Mouse (Mus musculus) thymus, postnatal 36 days (tissue): ENCODE results near the gene Frem2.

Experiments used
- DNase-seq, 2 experiments: peaks; one replicate each; pipeline ENCODE4 v3.0.0; 2022; ENCODE audit warnings: mixed read lengths in 2 of 2

The Frem2 gene

GRCm38 (mm10) chr3:53465330-53465729 lies 191.8 kb downstream of the Frem2 start:
- no peak for DNase-seq

- DNase-seq = no peak
These were observed 192.9 kb downstream of the Frem2 start for GRCm38 (mm10) chr3:53464146-53464698.
